Mouse (Mus musculus) left cerebral cortex, postnatal 36 days (tissue): ENCODE measurements around the gene Treml1. TPM values are rescaled to one million over a fixed set of nuclear protein-coding genes. Genes with fewer than 3 reads are reported as not detected.
"Not testable (repeated sequence)": the region's sequence is repeated elsewhere in the genome, so short reads cannot be mapped to it uniquely, and the experiment has no call there.

ENCODE experiments used
- DNase-seq, 2 experiments: peaks; one replicate each; pipeline ENCODE4 v3.0.0; 2021 to 2022; ENCODE audit warnings: low spot score in 2 of 2, mixed read lengths in 1 of 2
- intact Hi-C: fragments of 180-260 bp; cut with DNase I; formaldehyde crosslinking; loops from one replicate; pipeline ENCODE4 v1.15.1; 2025
- total RNA-seq, 2 experiments: library from RNA; stranded (reverse); gene quantifications; 2 replicates each; pipeline ENCODE4 v1.2.3; 2021

The Treml1 gene
- total RNA-seq, 2 experiments from 2014 or later = 0.54 to 0.82 TPM

DNA sequence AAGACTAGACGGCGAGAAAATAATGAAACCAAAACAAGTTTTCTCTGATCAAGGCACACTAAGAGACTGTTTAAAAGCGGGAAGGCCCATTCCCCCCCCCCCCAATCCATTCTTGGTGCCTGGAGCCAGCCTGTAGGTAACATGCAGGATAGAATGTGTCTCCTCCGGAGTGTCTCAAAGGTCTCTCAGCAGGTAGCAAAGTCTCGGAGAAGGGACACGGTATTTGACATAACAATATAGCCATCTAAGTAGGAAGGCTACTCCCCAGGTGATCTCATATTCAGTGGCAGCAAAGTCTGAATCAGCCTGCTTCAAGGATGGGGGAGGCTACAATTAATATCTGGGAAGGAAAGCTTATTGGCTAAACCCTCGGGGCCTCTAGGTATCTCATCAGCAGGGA is 6.7 kb upstream of the Treml1 start:
- intact Hi-C loops, DNase-seq: not testable (repeated sequence)

DNA sequence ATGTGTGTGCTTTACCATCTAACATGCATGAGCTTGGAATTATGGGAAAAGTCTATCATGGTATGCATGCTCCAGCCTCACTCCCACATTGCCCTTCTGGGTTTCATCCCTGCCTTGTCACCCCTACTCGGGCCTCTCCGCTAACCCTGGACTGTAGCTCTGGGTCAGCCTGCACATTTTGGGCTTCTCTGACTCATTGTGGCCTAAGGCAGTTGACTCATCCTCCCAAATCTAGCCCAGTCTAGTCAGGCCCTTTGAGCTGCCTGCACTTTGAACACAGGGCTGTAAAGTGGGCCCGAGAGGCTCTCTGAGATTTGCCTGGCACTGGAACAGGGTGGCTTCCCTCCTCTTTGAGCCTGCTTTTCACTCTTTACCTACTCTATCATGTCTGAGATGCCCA is 3.9 kb upstream of the Treml1 start:
- intact Hi-C loops = no loop called here
- DNase-seq = no peak

DNA sequence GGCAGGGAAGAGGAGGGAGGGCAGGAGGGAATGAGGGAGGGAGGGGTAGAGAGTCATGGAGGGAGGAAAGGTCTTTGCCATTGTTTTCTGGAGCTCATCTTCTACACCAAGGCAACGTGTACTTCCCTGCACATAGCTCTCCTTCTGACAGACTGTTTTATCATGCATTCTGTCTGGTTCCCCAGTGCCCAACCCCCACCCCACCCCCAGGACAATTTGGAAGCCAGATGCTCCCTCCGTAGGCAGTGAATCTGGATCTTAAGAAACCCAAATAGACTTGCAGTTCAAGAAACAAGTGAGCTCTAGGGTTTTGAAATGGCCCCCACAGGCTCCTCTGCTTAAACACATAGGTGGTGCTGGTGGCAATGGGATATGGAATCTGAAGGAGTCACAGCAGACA is 1.8 kb upstream of the Treml1 start:
- intact Hi-C loops = no loop called here
- no peak for DNase-seq

DNA sequence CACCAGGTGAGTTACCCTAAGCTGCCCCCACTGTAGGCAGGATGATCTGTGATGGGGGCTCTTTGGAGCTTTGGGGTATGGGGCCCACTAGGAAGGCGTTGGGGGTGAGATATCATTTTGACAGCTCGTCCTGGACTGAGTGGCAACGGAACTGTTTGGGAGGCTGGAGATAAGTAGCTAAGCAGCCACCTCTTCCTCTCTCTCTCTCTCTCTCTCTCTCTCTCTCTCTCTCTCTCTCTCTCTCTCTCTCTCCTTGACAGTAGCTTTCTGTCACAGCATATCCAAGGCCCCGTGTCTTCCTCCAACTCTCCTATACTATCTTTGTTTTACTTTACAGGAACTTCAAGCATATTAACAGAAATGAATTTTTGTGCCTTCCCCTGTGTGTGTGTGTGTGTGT is 746 bp downstream of the Treml1 start:
- intact Hi-C loops = no loop called here

DNA sequence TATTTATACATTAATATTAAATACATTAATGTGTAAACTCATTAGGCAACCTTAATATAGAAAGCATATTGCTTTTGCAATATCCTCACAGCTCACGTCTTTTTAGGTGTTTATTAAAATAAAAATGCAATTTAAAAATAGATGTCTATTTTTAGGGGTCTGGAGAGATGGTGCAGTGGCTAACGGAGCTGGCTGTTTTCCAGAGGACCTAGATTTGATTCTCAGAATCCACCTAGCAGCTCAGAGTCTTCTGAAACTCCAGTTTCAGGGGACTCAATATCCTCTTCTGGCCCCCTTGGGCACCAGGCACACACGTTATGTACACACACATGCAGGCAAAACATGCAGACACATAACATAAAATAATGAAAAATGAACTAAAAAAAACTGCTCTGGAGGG is 2.6 kb downstream of the Treml1 start:
- DNase-seq = no peak
- intact Hi-C loops = no loop called here

More for the DNA sequence above, 746 bp downstream of the Treml1 start:
- no peak for DNase-seq

DNA sequence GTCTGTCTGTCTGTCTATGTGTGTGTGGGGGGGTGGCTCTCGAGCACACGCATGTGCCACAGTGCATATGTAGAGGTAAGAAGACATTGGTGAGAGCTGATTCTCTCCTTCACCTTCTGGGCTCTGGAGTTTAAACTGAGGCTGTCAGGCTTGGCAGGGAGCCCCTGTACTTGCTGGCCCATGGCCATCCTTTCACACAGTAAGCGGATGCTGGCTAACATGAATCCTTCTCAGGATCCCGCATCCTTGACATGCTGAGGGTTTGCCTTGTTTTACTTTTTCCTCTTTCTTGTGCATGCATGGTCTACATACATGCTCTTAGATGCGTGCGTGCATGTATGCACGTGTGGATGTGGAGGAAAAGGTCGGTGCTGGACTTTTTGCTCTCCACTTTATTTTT is 3.2 kb downstream of the Treml1 start:
- DNase-seq = peak in 1 of 2 experiments; percentile 27
- intact Hi-C loops = no loop called here

DNA sequence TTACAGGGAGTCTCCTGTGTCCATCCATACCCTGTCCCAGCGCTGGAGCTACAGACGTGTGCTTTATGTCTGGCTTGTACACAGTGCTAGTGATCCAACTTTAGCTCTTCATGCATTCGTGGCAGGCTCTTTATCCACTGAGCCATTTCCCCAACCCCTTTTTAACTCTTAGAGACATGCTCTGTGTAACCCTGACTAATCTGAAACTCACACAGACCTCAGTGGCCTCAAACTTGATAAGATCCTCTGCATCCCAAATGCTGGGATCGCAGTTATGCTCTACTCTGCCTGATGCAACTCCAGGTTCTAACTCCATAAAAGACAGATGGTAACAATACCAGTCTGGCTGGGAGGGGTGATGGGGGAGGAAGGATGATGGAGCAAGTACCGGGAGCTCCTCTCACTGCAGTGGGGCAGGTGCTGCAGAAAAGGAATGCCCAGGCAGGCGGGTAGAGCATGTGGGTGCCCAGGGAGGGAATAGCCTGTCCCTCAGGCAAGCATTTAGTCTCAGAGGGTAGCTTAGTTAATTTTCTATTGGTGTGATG is 3.8 kb downstream of the Treml1 start:
- intact Hi-C loops = no loop called here
- DNase-seq = no peak

DNA sequence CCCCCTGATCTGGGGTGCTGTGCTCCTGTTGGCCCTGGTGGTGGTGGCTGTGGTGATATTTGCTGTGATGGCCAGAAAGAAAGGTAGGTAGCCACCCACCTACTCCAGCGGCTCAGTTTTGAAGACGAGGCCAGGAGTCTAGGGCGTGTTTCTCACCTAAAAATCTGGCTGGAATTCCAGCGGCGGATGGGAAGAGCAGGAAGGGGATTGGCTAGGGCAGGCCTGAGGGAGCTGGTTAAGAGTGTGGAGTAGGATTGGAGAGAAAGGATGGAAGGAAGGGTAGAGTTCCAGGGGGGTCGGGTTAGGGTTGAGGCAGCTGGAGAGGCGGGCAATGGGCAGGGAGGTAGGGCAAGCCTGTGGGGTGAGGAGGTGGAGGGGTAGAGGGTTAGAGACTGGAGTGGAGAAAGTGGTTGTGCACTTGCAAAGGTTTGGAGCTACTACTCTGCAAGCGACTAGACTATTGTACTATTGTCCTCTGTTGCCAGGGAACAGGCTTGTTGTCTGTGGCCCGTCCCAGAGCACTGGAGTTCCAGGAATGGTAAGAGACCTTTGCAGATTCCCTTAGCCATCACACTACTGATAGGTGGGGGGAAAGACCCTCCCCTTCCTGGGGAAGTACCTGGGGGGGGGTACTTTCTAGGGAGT is 5.9 kb downstream of the Treml1 start:
- intact Hi-C loops = no loop called here
- no peak for DNase-seq

DNA sequence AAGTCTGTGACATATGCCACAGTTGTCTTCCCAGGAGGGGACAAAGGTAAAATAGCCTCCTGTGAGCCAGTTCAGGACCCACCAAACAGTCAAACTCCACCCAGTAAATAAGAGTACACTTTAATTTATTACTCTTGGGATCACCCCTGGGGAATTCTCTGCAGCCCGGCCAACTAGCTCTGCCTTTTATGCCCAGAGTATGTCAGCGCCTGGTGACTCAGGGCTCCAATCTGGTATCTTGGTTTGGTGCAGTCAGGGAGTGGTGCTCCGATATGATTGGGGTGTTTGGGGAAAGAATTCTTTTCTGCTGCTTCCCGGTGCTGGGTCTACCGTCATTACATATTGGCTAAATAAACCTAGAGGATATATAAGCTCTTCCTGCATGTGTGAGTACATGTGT is 7.1 kb downstream of the Treml1 start:
- intact Hi-C loops = no loop called here
- DNase-seq = no peak

DNA sequence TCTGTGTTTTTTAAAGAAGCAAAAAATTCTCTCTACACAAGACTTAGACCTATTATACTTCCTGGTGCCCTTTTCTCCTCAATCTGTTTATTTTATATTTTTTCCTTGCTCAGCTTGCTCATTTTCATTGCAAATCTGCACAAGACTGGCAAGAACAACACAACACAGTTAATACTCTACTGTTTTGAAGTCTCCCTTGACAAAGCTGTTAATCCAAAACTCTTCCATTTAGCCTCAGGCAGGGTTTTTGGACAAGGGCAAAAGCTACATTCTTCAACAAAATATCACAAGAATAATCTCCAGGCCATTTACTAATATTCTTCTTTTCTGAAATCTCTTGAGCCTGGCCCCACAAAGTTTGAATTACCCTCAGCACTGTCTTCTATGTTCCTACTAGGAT is 11.9 kb downstream of the Treml1 start:
- intact Hi-C loops = loop anchor here (5.0 kb wide), 1 partner anchor 44 kb away; no protein-coding TSS in a partner anchor

DNA sequence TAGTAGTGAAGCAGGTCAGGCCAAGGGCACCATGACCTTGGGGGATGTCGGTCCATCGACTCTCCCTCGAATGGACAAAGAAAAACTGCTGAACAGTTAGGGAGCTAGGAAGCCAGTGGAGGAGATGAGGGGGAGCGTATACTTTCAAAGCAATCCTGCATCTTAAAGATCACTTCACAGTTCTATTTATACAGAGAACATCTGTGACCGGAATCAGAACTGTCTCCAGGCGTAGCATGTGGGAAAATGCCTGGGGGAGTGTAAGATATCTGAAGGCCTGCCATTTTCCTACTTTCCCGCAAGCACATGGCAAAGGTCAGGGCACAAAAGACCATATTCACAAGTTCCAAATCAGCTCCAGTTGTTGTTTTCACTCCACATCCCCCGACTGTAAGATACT is 13.3 kb downstream of the Treml1 start:
- intact Hi-C loops = loop anchor here (5.0 kb wide), 1 partner anchor 46 kb away; no protein-coding TSS in a partner anchor

More for the DNA sequence above, 11.9 kb downstream of the Treml1 start:
- no peak for DNase-seq

DNA sequence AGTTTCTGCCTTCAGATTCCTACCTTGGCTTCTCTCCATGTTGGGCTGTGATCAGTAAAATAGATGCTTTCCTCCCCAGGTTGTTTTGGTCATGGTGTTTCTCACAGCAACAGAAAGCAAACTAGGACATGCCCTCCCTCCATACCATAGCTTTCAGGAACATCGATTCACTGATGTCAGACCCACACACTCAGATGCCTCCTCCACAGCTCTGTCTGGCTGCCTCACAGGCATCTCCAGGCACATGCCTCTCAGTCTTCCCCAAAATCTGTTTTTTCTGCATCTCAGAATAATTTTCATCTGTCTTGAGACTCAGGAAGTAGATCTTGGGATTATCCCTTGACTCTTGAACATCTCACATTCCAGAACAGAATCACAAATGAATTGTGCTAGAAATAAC is 16.4 kb downstream of the Treml1 start:
- intact Hi-C loops = no loop called here
- peak in 1 of 2 experiments; percentile 46 for DNase-seq

More for the DNA sequence above, 13.3 kb downstream of the Treml1 start:
- DNase-seq = peak; percentile 35 to 37

DNA sequence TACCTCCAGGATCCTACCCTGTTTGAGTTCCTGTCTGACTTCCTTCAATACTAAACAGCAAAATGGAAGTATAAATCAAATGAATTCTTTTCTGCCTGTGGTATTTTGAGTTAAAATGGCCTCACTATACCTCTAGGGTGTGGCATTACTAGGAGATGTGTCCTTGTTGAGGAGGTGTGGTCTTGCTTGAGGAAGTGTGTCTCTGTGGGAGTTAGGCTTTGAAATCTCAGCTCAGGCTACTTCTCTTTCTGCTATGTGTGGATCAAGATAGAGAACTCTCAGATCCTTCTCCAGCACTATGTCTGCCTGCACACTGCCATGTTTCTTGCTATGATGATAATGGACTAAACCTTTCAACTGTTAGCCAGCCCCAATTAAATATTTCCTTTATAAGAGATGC is 19.3 kb downstream of the Treml1 start:
- intact Hi-C loops = no loop called here
- DNase-seq = no peak

DNA sequence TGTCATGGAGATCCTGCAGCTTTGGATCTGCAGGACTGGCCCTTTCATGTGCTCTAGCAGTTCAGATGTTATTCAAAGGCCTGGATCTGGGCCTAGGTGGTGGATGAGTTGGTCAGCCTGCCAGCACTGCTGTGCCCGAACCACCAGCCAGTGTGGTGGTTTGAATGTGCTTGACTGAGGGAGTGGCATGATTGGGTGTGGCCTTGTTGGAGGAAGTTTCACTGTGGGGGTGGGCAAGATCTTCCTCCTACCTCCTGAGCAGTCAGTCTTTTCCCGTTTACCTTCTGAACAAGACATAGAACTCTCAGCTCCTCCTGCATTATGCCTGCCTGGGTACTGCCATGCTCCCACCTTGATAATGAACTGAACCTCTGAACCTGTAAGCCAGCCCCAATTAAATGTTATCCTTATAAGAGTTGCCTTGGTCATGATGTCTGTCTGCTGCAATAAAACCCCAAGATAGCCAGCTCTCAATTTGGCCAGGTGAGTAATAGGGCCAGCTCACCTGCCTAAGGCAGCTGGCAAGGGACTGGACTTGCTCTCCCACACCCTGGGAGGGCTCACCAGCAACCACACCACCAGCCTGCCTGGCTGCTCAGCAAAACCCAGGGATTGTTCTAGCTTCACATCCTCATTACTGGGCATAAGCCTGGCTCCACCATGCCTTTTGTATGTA is 26.2 kb downstream of the Treml1 start:
- intact Hi-C loops = no loop called here
- DNase-seq = no peak

DNA sequence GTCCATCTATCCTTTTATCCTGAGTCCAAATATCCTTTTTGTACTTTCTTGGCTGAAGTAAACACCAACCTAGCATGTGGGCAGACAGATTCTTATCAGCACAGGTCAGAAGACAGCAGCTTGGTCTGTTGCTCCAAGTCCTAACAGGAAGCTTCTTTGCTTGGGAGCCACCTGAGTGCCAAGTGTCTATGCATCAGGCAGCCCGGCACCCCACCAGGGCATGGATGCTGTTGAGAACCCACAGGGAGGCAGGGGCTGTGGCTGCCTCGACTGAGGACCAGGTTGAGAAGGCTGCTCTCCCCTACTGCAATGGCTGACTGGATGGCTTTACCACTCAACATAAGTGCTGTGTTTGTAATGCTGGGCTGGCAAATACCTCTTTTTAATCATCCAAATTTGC is 28.9 kb downstream of the Treml1 start:
- DNase-seq = no peak
- intact Hi-C loops = no loop called here

DNA sequence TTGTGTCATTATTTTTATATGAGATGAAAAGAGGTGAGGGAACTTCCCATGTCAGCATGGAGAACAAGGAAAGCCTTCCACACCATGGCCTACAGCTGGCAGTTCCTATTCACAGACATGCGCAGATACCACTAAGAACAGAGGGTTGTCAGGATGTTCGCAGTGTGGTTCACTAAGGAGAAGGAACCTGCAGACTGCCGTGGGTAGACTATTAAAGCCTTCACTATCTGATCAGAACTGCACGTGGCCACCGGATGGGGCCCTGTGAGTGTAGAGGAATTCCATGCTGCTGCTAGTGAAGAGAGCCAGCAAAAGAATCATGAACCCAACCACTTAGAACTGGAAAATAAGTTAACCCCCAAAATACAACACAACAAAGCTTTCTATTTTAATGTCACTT is 29.7 kb downstream of the Treml1 start:
- no peak for DNase-seq
- intact Hi-C loops = no loop called here

DNA sequence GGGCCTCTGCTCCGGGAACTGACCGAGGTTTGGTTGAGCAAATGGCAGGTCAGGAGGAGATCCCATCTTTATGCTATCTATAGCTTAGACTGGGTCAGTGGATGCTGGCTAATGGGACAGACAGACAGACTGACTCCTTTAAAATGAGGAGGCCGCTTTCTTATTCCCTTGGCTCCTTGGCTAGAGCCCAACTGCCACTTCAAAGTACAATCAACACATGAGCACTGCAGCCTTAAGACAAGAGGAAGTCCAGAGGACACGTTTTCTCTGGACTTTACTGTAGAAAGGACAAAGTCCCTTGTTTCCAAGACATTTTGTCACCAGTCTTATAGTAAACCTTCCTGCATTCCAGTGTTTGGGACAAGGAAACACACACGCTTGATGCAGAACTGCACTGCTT is 31.7 kb downstream of the Treml1 start:
- no peak for DNase-seq
- intact Hi-C loops = loop anchor here (5.0 kb wide), 1 partner anchor 64 kb away; no protein-coding TSS in a partner anchor

DNA sequence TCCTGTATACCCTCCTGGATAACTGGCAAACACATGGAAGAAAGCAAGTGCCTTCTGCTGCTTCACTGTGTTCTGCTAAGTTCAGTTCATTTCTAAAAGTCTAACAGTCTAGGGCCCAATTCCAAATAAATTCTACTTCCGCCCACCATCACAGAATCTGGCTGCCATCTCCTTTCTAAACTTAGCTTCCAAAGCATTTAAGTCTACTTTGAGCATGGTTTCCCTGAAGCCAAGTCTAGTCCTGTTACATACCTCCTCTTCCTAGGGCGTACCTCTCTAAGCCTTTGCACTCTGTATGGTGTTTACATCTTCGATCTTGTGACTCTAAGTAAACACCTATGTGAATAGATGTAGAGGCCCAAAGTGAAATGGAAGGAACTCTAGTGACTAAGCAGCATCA is 32.9 kb downstream of the Treml1 start:
- peak; percentile 63 to 66 for DNase-seq
- intact Hi-C loops = loop anchor here (5.0 kb wide), 1 partner anchor 65 kb away; no protein-coding TSS in a partner anchor

DNA sequence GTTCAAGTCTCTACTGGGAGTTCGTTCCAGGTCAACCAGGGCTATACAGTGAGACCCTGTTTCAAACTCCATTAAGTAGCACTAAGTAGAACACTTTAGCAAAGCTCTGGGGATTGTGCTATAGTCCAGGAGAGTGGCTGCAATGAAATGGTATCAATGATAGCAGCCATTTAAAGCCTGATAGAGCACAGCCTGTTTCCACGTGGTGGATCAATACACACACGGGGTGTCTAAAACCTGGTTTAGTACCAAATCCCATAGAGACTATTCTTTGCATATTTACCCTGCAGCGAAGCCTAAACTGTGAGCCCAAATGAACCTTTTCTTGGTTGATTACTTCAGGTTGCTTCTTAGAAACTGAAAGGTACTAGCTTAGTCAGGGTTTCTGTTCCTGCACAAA is 42.0 kb downstream of the Treml1 start:
- intact Hi-C loops = no loop called here
- DNase-seq = no peak

DNA sequence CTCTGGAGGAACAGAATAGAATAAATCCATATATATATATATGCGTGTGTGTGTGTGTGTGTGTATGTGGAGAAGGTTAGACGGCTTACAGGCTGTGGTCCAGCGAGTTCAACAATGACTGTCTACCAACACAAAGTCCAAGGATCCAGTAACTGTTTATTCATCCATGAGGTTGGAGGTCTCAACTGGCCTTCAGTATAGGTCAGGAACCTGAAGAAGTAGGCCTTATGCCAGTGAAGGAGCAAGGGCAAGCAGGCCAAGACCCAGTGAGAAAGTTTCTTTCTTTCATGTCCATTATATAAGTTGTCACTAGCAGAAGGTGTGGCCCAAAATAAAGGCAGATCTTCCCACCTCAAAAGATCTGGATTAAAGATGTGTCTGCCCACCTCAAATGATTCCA is 43.0 kb downstream of the Treml1 start:
- DNase-seq = no peak
- intact Hi-C loops = no loop called here

DNA sequence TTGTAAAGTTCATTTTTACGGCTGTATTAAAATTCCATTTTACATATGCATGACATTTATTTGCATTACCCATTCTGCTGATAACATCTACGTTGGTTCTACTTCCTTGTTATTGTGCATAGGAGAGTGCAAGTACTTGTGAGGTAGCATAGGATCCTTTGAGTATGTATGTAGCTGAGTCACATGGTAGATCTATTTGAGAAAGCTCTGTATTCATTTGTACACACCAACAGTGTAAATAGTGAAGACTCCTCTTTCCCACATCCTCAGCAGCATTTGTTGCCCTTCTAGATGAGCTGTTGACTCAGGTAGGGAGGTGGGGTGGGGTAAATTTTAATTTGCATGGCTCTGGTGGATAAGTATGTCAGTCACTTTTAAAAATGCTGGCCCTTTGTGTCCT is 44.1 kb downstream of the Treml1 start:
- intact Hi-C loops = no loop called here
- no peak for DNase-seq
